Mouse (Mus musculus) skeletal muscle tissue, adult 2 months (tissue): ENCODE data around the gene Mpzl1.

Experiments used
- DNase-seq: peaks from one replicate; pipeline ENCODE4 v3.0.0-alpha.2; 2012; ENCODE audit warnings: low read depth, low spot score

The Mpzl1 gene

DNA sequence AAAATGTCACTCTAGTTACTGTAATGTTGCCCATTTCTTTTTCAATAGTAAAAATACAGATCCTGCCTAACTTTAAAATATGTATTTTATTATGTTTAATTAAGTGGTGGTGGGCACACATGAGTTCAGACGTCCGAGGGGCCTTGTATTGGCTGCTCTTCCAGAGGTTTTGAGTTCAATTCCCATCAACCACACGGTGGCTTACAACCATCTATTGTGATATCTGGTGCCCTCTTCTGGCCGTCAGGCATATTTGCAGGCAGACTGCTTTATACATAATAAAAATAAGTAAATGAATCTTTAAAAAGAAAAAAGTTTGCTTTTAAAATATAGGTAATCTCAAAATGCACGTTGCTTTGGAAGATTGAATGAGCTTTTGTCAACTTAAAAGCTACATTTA lies 55.0 kb downstream of the Mpzl1 start:
- DNase-seq: no peak

DNA sequence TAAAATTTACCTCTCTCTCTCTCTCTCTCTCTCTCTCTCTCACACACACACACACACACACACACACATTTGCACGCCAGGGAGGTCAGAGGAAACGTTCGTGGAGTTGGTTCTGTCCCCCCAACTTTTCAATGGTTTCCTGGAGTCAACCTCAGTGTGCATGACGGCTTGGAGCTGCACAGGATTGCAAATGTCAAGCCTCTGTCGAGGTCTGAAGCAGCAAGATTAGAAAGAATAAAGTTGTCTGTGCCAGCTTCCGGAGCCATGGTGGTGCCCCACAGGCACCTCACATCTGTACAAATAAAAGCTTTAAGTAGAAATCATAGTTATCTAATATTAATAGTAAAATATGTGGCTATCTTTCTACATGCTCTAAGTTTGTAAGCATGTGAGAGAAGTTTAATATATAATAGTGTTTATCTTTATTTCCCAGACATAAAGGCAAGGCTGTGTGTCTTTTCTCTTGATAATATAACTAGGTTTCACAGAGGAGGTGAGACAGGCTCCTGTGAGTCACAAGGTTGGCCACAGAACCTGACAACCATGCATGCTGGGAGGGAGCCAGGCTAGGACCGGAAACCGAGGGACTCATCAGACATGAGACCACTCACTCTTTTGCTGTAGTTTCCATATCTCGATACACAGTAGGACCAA lies 57.8 kb downstream of the Mpzl1 start:
- DNase-seq: no peak

DNA sequence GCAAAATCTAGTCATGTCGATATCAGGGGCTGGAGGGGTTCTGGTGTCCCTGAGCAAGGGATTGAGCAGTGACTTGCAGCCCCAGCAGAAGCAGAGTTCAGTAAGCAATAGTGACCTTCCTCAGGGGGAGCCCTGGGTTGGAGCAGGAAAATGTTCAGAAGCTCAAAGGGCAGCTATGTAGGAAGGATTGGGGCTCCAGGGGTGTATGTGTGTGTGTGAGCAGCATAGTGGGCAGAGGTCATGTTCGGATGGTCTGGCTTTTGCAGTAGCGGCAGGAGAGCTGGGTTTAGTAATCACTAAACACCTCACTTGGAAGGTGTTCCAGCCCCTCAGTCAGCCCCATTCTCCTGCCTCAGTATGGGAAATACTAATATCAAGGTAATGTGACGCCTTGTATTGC lies 58.3 kb downstream of the Mpzl1 start:
- no peak for DNase-seq

- no peak for DNase-seq
Measured at GRCm38 (mm10) chr1:165567466-165567865, 66.9 kb downstream of the Mpzl1 start.

GRCm38 (mm10) chr1:165565283-165565682 lies 69.1 kb downstream of the Mpzl1 start:
- no peak for DNase-seq

DNA sequence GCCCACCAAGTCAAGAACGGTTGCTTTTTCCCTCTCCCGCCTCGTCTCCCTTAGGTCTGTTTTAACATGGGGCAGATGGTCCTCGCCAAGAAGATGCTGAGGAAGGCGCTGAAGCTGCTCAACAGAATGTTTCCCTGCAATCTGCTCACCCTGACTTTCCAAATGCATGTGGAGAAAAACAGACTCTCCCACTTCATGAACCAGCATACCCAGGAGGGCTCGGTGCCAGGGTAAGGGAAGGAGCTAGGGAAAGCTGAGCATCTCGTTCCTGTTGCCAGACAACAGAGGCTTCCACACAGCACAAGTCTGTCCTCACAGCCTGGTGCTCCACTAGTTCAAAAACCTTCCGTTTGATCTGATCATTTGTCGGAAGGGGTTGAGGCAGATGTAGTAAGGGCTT lies 75.3 kb downstream of the Mpzl1 start:
- DNase-seq: no peak

GRCm38 (mm10) chr1:165556711-165557110 lies 77.6 kb downstream of the Mpzl1 start:
- DNase-seq: no peak
